Mouse (Mus musculus) kidney, embryonic 15.5 days (tissue): ENCODE data around the gene BC051665. TPM values are rescaled to one million over a fixed set of nuclear protein-coding genes. Genes with fewer than 3 reads are reported as not detected.
A peak's percentile ranks its signal among the peaks of the same experiment; 100 is the strongest.

Experiments used
- ATAC-seq: fragments of 200-750 bp; cut with Nextera tagmentation; replicated peaks from 2 replicates; pipeline ENCODE4 v1.8.0; 2017; ENCODE audit warnings: moderate TSS enrichment; ENCODE audit not compliant: low FRiP score
- H3K27ac ChIP-seq: fragments of 300-500 bp; sonication (generic); 2 replicates; pipeline ENCODE4 v1.5.1; 2015; ENCODE audit warnings: mild to moderate bottlenecking, inconsistent platforms
- H3K27me3 ChIP-seq: fragments of 300-500 bp; sonication (generic); 2 replicates; pipeline ENCODE4 v1.6.1; 2015; ENCODE audit warnings: inconsistent platforms
- H3K36me3 ChIP-seq: fragments of 300-500 bp; sonication (generic); 2 replicates; pipeline ENCODE4 v1.6.1; 2015; ENCODE audit warnings: inconsistent platforms
- H3K4me1 ChIP-seq: fragments of 300-500 bp; sonication (generic); 2 replicates; pipeline ENCODE4 v1.6.1; 2015; ENCODE audit warnings: inconsistent platforms
- H3K4me2 ChIP-seq: fragments of 300-500 bp; sonication (generic); 2 replicates; pipeline ENCODE4 v1.6.1; 2015; ENCODE audit warnings: moderate library complexity, mild to moderate bottlenecking, inconsistent platforms
- H3K4me3 ChIP-seq: fragments of 300-500 bp; sonication (generic); replicated peaks from 2 replicates; pipeline ENCODE4 v1.5.1; 2015; ENCODE audit warnings: mild to moderate bottlenecking, inconsistent platforms
- H3K9ac ChIP-seq: fragments of 300-500 bp; sonication (generic); 2 replicates; pipeline ENCODE4 v1.6.1; 2015; ENCODE audit warnings: mild to moderate bottlenecking, inconsistent platforms
- H3K9me3 ChIP-seq: fragments of 300-500 bp; sonication (generic); replicated peaks from 2 replicates; pipeline ENCODE4 v1.6.1; 2016; ENCODE audit warnings: inconsistent platforms
- WGBS: fragments of 180-500 bp; shearing (Covaris S2); methylation state at CpG from one replicate; pipeline ENCODE4 v1.1.7; 2015; ENCODE audit warnings: mixed read lengths; 5-methylcytosine and 5-hydroxymethylcytosine counted together
- polyA plus RNA-seq: library from polyadenylated mRNA; unstranded; fragments of >200 nt; fragmentation: Nextera tagmentation; extraction: Ambion mirVana; gene quantifications from 2 replicates; pipeline ENCODE4 v1.2.1, GENCODE M21; 2015

The BC051665 gene
- not detected in 2 replicates for polyA plus RNA-seq

DNA sequence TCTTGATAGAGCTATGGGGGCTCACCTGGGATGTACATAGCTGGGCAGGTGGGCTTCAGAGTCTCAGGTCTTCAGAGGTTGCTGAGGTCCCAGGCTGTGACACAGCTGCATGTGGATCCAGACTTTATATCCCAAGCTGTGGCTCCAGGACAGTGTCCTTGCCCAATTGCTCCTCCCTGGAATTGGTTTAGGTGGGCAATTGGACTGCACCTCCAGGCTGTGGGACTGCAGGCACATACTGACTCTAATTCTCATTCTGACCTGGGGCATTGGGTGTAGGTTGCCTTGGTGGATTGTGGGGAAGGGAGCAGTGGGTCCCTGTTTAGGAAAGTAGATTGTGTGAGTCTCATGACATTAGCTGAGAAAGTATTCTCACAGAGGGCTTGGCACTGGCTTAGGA, at the start of gene BC051665:
Gene BC051665, minus strand, starts transcription at position 101 of the 400 bp plus-strand sequence.
- no peaks in the 10 kb centered on the region for H3K9me3 ChIP-seq
- no peaks in the 10 kb centered on the region for H3K27me3 ChIP-seq
- no peaks in the 10 kb centered on the region for H3K36me3 ChIP-seq
- H3K9ac ChIP-seq = no peak within 1 kb of the TSS
- no peak within 1 kb of the TSS for H3K4me3 ChIP-seq
- H3K4me2 ChIP-seq = no peak within 1 kb of the TSS
- H3K27ac ChIP-seq = no peak within 1 kb of the TSS
- no peaks in the 10 kb centered on the region for H3K4me1 ChIP-seq
- no peak for ATAC-seq

DNA sequence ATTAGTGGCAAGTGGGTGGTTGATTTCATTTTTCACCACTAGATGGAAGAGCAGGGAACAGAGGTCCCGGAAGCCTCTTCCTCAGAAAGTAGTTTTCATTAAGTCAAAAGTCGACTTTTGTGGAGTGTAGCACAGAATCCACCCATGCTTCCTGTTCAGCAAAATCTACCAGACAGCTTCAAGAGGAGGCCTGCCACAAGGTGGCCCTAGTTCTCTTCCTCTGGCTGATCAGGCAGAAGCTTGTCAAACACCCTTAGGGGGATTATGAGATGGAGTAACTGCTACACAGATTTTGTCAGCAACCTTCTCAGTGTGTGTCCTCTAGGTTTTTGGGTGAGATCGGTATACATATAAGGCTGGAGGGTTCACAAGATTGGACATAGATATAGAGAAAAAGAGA, 39.9 kb upstream of the BC051665 start:
- H3K36me3 ChIP-seq = no peaks in the 10 kb centered on the region
- no peaks in the 10 kb centered on the region for H3K4me1 ChIP-seq
- no peak overlapping the region for H3K9ac ChIP-seq
- H3K4me2 ChIP-seq = no peak overlapping the region
- WGBS = 64% methylated on average over 3 of the region's 3 CpGs
- no peaks in the 10 kb centered on the region for H3K27me3 ChIP-seq
- no peak for ATAC-seq
- H3K9me3 ChIP-seq = no peaks in the 10 kb centered on the region
- no peak overlapping the region for H3K27ac ChIP-seq
- no peak overlapping the region for H3K4me3 ChIP-seq

DNA sequence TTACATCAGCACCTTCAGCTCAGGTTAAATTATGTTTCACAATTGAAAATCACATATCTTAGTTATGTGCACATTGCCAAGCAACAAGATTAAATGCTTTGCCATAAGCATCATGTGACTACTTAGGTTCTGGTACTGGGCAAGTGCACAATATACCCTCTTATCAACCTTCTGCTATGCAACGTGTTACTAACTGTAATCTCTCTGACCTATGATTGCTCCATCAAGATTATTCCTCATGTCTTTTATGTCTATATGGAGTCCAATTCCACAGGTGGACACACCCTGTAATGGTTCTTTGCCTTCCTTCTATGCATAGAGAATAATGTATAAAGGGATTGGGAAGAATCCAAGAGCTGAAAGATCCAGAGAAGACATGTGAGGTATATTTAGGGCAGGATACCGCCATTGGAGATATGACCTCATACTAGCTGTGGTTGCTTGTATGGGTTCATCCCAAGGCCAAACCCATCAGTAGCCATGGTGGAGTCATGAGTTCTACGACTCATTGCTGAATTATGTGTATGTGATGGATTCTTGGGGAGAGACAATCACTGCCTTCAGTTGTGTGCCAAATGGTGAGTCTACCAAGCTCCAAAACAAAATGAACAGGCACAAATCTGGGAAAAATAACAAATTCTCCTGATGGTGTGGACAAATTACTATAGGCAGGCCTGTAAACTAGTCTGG, 34.5 kb upstream of the BC051665 start:
- H3K36me3 ChIP-seq = no peaks in the 10 kb centered on the region
- no peak for ATAC-seq
- no peak overlapping the region for H3K9ac ChIP-seq
- H3K27ac ChIP-seq = no peak overlapping the region
- H3K27me3 ChIP-seq = no peaks in the 10 kb centered on the region; the same call in 1 of the 2 replicates
- H3K4me3 ChIP-seq = no peak overlapping the region
- H3K4me1 ChIP-seq = no peaks in the 10 kb centered on the region
- WGBS = 74% methylated on average over 3 of the region's 3 CpGs
- no peaks in the 10 kb centered on the region for H3K9me3 ChIP-seq
- no peak overlapping the region for H3K4me2 ChIP-seq

GRCm38 (mm10) chr13:60819469-60819868, 33.3 kb upstream of the BC051665 start:
- Histone ChIP-seq H3K27me3 (no peaks in the 10 kb centered on the region; the same call in 1 of the 2 replicates), H3K9ac (no peak overlapping the region), H3K4me3 (no peak overlapping the region), H3K4me1 (no peaks in the 10 kb centered on the region), H3K36me3 (no peaks in the 10 kb centered on the region), H3K27ac (no peak overlapping the region), H3K4me2 (no peak overlapping the region), H3K9me3 (no peaks in the 10 kb centered on the region)
- ATAC-seq = no peak
- WGBS = 9% methylated on average over 7 of the region's 7 CpGs

GRCm38 (mm10) chr13:60813722-60814121, 27.6 kb upstream of the BC051665 start:
- H3K27ac ChIP-seq = no peak overlapping the region
- no peak overlapping the region for H3K9ac ChIP-seq
- H3K4me1 ChIP-seq = no peaks in the 10 kb centered on the region
- no peaks in the 10 kb centered on the region for H3K27me3 ChIP-seq
- no peak overlapping the region for H3K4me3 ChIP-seq
- no peak for ATAC-seq
- no peaks in the 10 kb centered on the region for H3K36me3 ChIP-seq
- no peak overlapping the region for H3K4me2 ChIP-seq
- H3K9me3 ChIP-seq = no peaks in the 10 kb centered on the region
- WGBS = 50% methylated on average over 1 of the region's 1 CpGs

DNA sequence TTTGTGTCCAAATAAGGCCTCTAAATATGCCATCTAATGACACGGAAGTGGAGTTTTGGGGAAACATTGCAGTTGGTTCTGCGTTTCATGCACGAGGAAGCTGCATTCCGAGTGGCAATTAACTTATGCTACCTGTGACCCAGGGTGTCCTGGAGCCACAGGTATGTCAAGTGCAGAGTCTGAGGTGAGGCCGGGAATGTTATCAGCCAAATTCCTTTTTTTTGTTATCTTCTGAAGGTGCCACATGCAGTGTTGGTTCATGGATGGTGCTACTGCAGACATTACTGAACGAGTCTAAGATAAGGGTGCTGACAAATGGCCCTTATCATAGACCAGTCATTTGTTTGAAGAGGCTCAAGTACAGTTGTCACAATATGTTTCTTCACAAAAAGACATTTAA, 26.6 kb upstream of the BC051665 start:
- no peak overlapping the region for H3K9ac ChIP-seq
- H3K9me3 ChIP-seq = no peaks in the 10 kb centered on the region
- H3K27me3 ChIP-seq = no peaks in the 10 kb centered on the region
- H3K27ac ChIP-seq = no peak overlapping the region
- WGBS = 86% methylated on average over 6 of the region's 6 CpGs
- no peak for ATAC-seq
- no peaks in the 10 kb centered on the region for H3K36me3 ChIP-seq
- H3K4me1 ChIP-seq = no peaks in the 10 kb centered on the region
- no peak overlapping the region for H3K4me2 ChIP-seq
- H3K4me3 ChIP-seq = no peak overlapping the region

DNA sequence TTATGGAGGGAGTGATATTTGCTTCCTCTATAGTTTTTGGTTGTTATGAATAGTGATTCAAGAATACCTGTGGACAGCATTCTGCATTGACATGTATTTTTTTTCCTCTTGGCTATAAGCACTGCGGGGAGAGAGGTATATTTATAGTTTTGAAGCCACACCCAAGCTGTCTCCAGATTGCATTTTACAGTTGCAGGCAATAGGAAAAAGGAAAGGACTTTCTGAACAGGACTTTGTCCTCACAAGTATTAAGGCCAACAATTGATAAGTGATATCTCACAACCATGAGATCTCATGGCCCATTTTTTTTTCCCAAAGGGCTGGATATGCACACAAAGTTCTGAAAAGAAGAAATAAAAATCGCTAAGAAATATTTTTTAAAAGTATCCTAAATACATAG, 23.5 kb upstream of the BC051665 start:
- no peak for ATAC-seq
- H3K36me3 ChIP-seq = no peaks in the 10 kb centered on the region
- no peaks in the 10 kb centered on the region for H3K27me3 ChIP-seq
- 72% methylated on average over 2 of the region's 2 CpGs for WGBS
- no peak overlapping the region for H3K4me3 ChIP-seq
- no peak overlapping the region for H3K4me2 ChIP-seq
- no peaks in the 10 kb centered on the region for H3K4me1 ChIP-seq
- no peaks in the 10 kb centered on the region for H3K9me3 ChIP-seq
- no peak overlapping the region for H3K9ac ChIP-seq
- H3K27ac ChIP-seq = no peak overlapping the region

GRCm38 (mm10) chr13:60802749-60803148, 16.6 kb upstream of the BC051665 start, which contains the start of gene Ctsll3:
Ctsll3 (minus strand) TSS chr13:60802849.
- ATAC-seq = no peak
- H3K27ac ChIP-seq = no peak within 1 kb of the TSS

DNA sequence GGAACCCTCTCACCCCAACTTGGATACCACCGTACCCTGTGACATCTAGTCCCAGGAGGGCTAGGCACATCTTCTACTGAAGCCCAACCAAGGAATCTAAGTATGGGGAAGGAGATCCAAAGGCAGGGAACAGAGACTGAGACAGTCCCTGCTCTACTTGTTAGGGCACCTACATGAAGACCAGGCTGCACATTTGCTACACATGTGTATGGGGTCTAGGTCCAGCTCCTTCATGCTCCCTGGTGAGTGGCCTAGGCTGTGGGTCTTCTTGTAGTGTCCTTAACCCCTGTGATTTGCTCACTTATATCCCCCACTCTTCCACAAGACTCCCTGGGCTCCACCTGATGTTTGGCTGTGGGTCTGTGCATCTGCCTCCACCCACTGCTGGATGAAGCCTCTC, 3.3 kb upstream of the BC051665 start:
- Histone ChIP-seq H3K27ac (no peak overlapping the region), H3K27me3 (no peaks in the 10 kb centered on the region), H3K4me1 (no peaks in the 10 kb centered on the region), H3K36me3 (no peaks in the 10 kb centered on the region), H3K9ac (no peak overlapping the region), H3K4me2 (no peak overlapping the region), H3K4me3 (no peak overlapping the region), H3K9me3 (no peaks in the 10 kb centered on the region)
- WGBS = 86% methylated on average over 1 of the region's 1 CpGs
- ATAC-seq = no peak

More at GRCm38 (mm10) chr13:60802749-60803148, 16.6 kb upstream of the BC051665 start, which contains the start of gene Ctsll3:
- Histone ChIP-seq H3K27me3 (no peaks in the 10 kb centered on the region), H3K4me1 (no peaks in the 10 kb centered on the region), H3K9ac (no peak within 1 kb of the TSS), H3K9me3 (no peaks in the 10 kb centered on the region), H3K4me2 (no peak within 1 kb of the TSS), H3K4me3 (no peak within 1 kb of the TSS), H3K36me3 (no peaks in the 10 kb centered on the region)
- 78% methylated on average over 1 of the region's 1 CpGs for WGBS

GRCm38 (mm10) chr13:60783301-60783700, 2.9 kb downstream of the BC051665 start:
- Histone ChIP-seq H3K4me1 (no peaks in the 10 kb centered on the region), H3K9me3 (no peaks in the 10 kb centered on the region), H3K4me2 (no peak overlapping the region), H3K27me3 (no peaks in the 10 kb centered on the region), H3K36me3 (no peaks in the 10 kb centered on the region), H3K27ac (no peak overlapping the region), H3K9ac (no peak overlapping the region), H3K4me3 (no peak overlapping the region)
- WGBS = 87% methylated on average over 7 of the region's 7 CpGs
- ATAC-seq = no peak

DNA sequence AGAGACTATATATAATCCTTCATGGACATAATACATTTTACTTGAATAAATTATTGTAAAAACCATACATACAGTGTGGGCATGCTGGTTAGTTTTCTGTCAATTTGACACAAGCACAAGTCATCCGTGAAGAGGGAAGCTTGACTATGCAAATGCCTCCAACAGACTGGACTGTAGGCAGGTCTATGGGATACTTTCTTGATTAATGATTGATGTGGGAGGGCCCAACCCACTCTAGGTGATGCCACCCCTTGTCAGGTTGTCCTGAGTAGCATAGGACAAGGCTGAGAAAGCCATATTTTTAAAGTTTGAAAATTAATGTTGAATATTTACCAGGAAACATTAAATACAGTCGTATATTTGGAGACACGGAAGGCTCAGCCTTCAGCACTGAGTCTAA, 5.6 kb downstream of the BC051665 start:
- no peaks in the 10 kb centered on the region for H3K27me3 ChIP-seq
- 84% methylated on average over 3 of the region's 3 CpGs for WGBS
- peak; percentile 67; the same call in 1 of the 2 replicates for ATAC-seq
- H3K4me3 ChIP-seq = no peak overlapping the region
- H3K4me1 ChIP-seq = no peaks in the 10 kb centered on the region
- no peak overlapping the region for H3K4me2 ChIP-seq
- H3K9me3 ChIP-seq = no peaks in the 10 kb centered on the region
- H3K36me3 ChIP-seq = no peaks in the 10 kb centered on the region
- H3K9ac ChIP-seq = no peak overlapping the region
- H3K27ac ChIP-seq = no peak overlapping the region

DNA sequence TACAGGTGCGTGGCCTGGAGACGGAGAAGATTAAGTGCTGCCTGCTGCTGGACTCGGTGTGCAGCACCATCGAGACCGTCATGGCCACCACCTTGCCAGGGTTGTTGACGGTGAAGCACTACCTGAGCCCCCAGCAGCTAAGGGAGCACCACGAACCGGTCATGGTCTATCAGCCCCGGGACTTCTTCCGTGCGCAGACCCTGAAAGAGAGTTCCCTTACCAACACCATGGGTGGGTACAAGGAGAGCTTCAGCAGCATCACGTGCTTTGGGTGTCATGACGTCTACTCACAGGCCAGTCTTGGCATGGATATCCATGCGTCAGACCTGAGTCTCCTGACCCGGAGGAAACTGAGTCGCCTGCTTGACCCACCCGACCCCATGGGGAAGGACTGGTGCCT, 25.0 kb downstream of the BC051665 start:
- peaks cover 42% of the 10 kb centered on the region for H3K36me3 ChIP-seq
- no peak overlapping the region for H3K27ac ChIP-seq
- H3K9me3 ChIP-seq = no peaks in the 10 kb centered on the region
- WGBS = 95% methylated on average over 17 of the region's 17 CpGs
- no peak for ATAC-seq
- 0 out of 2 replicates have a peak, but pooled peaks cover under 1% of the 10 kb centered on the region for H3K4me1 ChIP-seq
- no peaks in the 10 kb centered on the region for H3K27me3 ChIP-seq
- no peak overlapping the region for H3K4me2 ChIP-seq
- H3K4me3 ChIP-seq = no peak overlapping the region
- H3K9ac ChIP-seq = no peak overlapping the region

- 80% methylated on average over 12 of the region's 12 CpGs for WGBS
Observed at GRCm38 (mm10) chr13:60760392-60760791, 25.8 kb downstream of the BC051665 start.

More at GRCm38 (mm10) chr13:60760392-60760791, 25.8 kb downstream of the BC051665 start:
- H3K9me3 ChIP-seq = no peaks in the 10 kb centered on the region
- H3K27ac ChIP-seq = no peak overlapping the region
- H3K4me1 ChIP-seq = 0 out of 2 replicates have a peak, but pooled peaks cover 8% of the 10 kb centered on the region
- no peaks in the 10 kb centered on the region for H3K27me3 ChIP-seq
- H3K36me3 ChIP-seq = peaks cover 42% of the 10 kb centered on the region
- no peak overlapping the region for H3K4me3 ChIP-seq
- H3K4me2 ChIP-seq = no peak overlapping the region
- no peak for ATAC-seq
- H3K9ac ChIP-seq = no peak overlapping the region
